Mouse (Mus musculus) telencephalon, adult 2 months (tissue): ENCODE measurements around the gene Dpy19l3.
A peak's percentile ranks its signal among the peaks of the same experiment; 100 is the strongest.

Experiments
- DNase-seq: peaks from one replicate; pipeline ENCODE4 v3.0.0-alpha.2; 2011; ENCODE audit warnings: low read depth, low spot score

Dpy19l3 gene

GRCm38 (mm10) chr7:35754033-35754885 is at the start of gene Dpy19l3:
Gene Dpy19l3, minus strand, starts transcription at chr7:35754454.
- DNase-seq = no peak

GRCm38 (mm10) chr7:35802906-35803595 is 48.8 kb upstream of the Dpy19l3 start, which contains the start of gene Zfp507:
Gene Zfp507, minus strand, starts transcription at chr7:35803003.
- DNase-seq = peak; percentile 40

- DNase-seq = no peak
These were observed 48.1 kb upstream of the Dpy19l3 start for GRCm38 (mm10) chr7:35802201-35802905.

- no peak for DNase-seq
These were observed 41.9 kb upstream of the Dpy19l3 start for GRCm38 (mm10) chr7:35796123-35796522.

- DNase-seq = no peak
These were observed 40.0 kb upstream of the Dpy19l3 start for GRCm38 (mm10) chr7:35794145-35794664.

GRCm38 (mm10) chr7:35792150-35792848 is 38.0 kb upstream of the Dpy19l3 start:
- DNase-seq = peak; percentile 55

GRCm38 (mm10) chr7:35790926-35791325 is 36.7 kb upstream of the Dpy19l3 start:
- no peak for DNase-seq

- DNase-seq = no peak
These were observed 35.9 kb upstream of the Dpy19l3 start for GRCm38 (mm10) chr7:35790201-35790600.

GRCm38 (mm10) chr7:35785579-35785978 is 31.3 kb upstream of the Dpy19l3 start:
- no peak for DNase-seq

GRCm38 (mm10) chr7:35782252-35782651 is 28.0 kb upstream of the Dpy19l3 start:
- DNase-seq = no peak

- no peak for DNase-seq
These were observed 19.9 kb upstream of the Dpy19l3 start for GRCm38 (mm10) chr7:35774127-35774526.

GRCm38 (mm10) chr7:35772347-35772746 is 18.1 kb upstream of the Dpy19l3 start:
- no peak for DNase-seq

GRCm38 (mm10) chr7:35771106-35771505 is 16.9 kb upstream of the Dpy19l3 start:
- DNase-seq = no peak

GRCm38 (mm10) chr7:35770122-35770521 is 15.9 kb upstream of the Dpy19l3 start:
- no peak for DNase-seq

- no peak for DNase-seq
These were observed 10.2 kb upstream of the Dpy19l3 start for GRCm38 (mm10) chr7:35764461-35764860.

GRCm38 (mm10) chr7:35761801-35762200 is 7.5 kb upstream of the Dpy19l3 start:
- no peak for DNase-seq

- DNase-seq = no peak
These were observed 5.3 kb upstream of the Dpy19l3 start for GRCm38 (mm10) chr7:35759602-35760001.

GRCm38 (mm10) chr7:35756510-35757440 is 2.5 kb upstream of the Dpy19l3 start:
- peak; percentile 55 for DNase-seq

- no peak for DNase-seq
These were observed 573 bp upstream of the Dpy19l3 start for GRCm38 (mm10) chr7:35754886-35755168.

GRCm38 (mm10) chr7:35753319-35754032 is 778 bp downstream of the Dpy19l3 start:
- DNase-seq = peak; percentile 68
